Mouse (Mus musculus): ENCODE measurements around the gene Inca1.

GRCm38 (mm10) chr11:70711026-70711425 is 11.1 kb upstream of the Inca1 start:
- TF ChIP-seq CTCF (IDR thresholded peaks at IDR 0.05; ENCODE audit: borderline replicate concordance, insufficient read depth, low read depth, low read length), result no peak
- no peak for TF ChIP-seq POLR2A (IDR thresholded peaks at IDR 0.05; ENCODE audit: borderline replicate concordance, insufficient read depth, low read length)

All from cerebellum, adult 2 months (tissue).